Mouse (Mus musculus) heart, embryonic 11.5 days (tissue): ENCODE results near the gene Adgrf3. TPM values are rescaled to one million over a fixed set of nuclear protein-coding genes. Genes with fewer than 3 reads are reported as not detected.

ENCODE experiments used
- ATAC-seq: fragments of 200-750 bp; cut with Nextera tagmentation; replicated peaks from 2 replicates; pipeline ENCODE4 v1.8.0; 2017; ENCODE audit warnings: moderate library complexity; ENCODE audit not compliant: insufficient number of reproducible peaks, low FRiP score, low TSS enrichment
- H3K27ac ChIP-seq: fragments of 300-500 bp; sonication (generic); 2 replicates; pipeline ENCODE4 v1.5.1; 2014; ENCODE audit warnings: mild to moderate bottlenecking, low read depth, low read length
- H3K27me3 ChIP-seq: fragments of 300-500 bp; sonication (generic); 2 replicates; pipeline ENCODE4 v1.6.1; 2014; ENCODE audit warnings: mild to moderate bottlenecking, low read length, mixed read lengths; ENCODE audit not compliant: control insufficient read depth, insufficient read depth
- H3K36me3 ChIP-seq: fragments of 300-500 bp; sonication (generic); 2 replicates; pipeline ENCODE4 v1.6.1; 2014; ENCODE audit warnings: mild to moderate bottlenecking, low read length, moderate library complexity, mixed read lengths; ENCODE audit not compliant: control insufficient read depth, insufficient read depth
- H3K4me1 ChIP-seq: fragments of 300-500 bp; sonication (generic); 2 replicates; pipeline ENCODE4 v1.6.1; 2014; ENCODE audit warnings: low read length; ENCODE audit not compliant: control insufficient read depth, insufficient read depth
- H3K4me2 ChIP-seq: fragments of 300-500 bp; sonication (generic); 2 replicates; pipeline ENCODE4 v1.6.1; 2014; ENCODE audit warnings: mild to moderate bottlenecking, moderate library complexity
- H3K4me3 ChIP-seq: fragments of 300-500 bp; sonication (generic); 2 replicates; pipeline ENCODE4 v1.5.1; 2014; ENCODE audit warnings: low read depth, low read length
- H3K9ac ChIP-seq: fragments of 300-500 bp; sonication (generic); 2 replicates; pipeline ENCODE4 v1.6.1; 2014; ENCODE audit warnings: mild to moderate bottlenecking, low read depth, low read length, moderate library complexity
- H3K9me3 ChIP-seq: fragments of 300-500 bp; sonication (generic); replicated peaks from 2 replicates; pipeline ENCODE4 v1.6.1; 2016; ENCODE audit warnings: low read length; ENCODE audit not compliant: control insufficient read depth
- WGBS: fragments of 180-500 bp; shearing (Covaris S2); extraction: QIAGEN DNeasy Blood & Tissue Kit; methylation state at CpG from one replicate; pipeline ENCODE4 v1.1.7; 2014; ENCODE audit not compliant: insufficient replicate concordance; 5-methylcytosine and 5-hydroxymethylcytosine counted together
- polyA plus RNA-seq: library from polyadenylated mRNA; unstranded; fragments of >200 nt; fragmentation: Nextera tagmentation; extraction: Ambion mirVana; gene quantifications from 2 replicates; pipeline ENCODE4 v1.2.1, GENCODE M21; 2014

Adgrf3 gene
- polyA plus RNA-seq, 1 experiment from 2014 or later = 0.62 TPM

DNA sequence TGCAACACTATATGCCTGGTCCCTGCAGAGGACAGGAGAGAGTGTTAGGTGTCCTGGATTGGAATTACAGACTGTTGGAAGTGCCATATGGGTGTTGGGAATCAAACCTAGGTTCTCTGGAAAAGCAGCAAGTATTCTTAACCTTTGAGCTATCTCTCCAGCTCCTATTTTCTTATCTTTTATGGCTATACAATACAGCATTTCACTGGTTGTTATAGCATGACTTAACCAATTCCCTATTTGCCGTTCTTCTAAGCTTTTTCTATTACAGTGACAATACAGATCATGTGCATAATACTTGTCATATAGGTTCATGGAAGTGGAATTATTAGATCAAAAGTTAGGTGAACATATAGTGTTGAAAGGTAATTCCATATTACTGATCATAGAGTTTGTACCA, 43.7 kb downstream of the Adgrf3 start:
- no peak for ATAC-seq
- no peaks in the 10 kb centered on the region for H3K9me3 ChIP-seq
- no peak overlapping the region for H3K27ac ChIP-seq
- H3K36me3 ChIP-seq = peaks cover 2% of the 10 kb centered on the region; the same call in 1 of the 2 replicates
- H3K9ac ChIP-seq = no peak overlapping the region
- H3K4me3 ChIP-seq = no peak overlapping the region
- WGBS = 93% methylated on average over 1 of the region's 1 CpGs
- H3K4me1 ChIP-seq = peaks cover 5% of the 10 kb centered on the region; the same call in 1 of the 2 replicates
- H3K27me3 ChIP-seq = no peaks in the 10 kb centered on the region
- no peak overlapping the region for H3K4me2 ChIP-seq

DNA sequence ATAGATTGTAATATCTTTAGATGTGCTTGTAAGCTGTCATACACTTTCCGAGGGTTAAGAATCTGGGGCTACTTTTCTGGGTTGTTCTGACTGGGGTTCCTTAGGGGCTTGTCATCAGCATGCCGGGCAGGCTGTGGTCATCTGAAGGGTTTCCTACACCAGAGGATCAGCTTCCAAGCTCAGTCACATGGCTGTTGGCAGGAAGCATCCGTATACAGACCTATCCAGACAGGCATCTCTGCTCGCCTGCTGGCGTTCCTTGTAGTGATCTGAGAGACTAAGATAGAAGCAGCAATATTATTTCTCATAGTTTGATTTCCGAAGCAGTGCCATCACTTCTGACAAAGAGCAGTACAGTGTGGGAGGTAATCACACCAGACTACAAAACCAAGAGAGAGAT, 45.9 kb downstream of the Adgrf3 start:
- WGBS = 69% methylated on average over 6 of the region's 6 CpGs
- no peak overlapping the region for H3K9ac ChIP-seq
- peaks cover 5% of the 10 kb centered on the region; the same call in 1 of the 2 replicates for H3K4me1 ChIP-seq
- no peak overlapping the region for H3K27ac ChIP-seq
- H3K4me2 ChIP-seq = no peak overlapping the region
- no peaks in the 10 kb centered on the region for H3K9me3 ChIP-seq
- ATAC-seq = no peak
- H3K4me3 ChIP-seq = no peak overlapping the region
- H3K27me3 ChIP-seq = no peaks in the 10 kb centered on the region
- H3K36me3 ChIP-seq = no peaks in the 10 kb centered on the region

DNA sequence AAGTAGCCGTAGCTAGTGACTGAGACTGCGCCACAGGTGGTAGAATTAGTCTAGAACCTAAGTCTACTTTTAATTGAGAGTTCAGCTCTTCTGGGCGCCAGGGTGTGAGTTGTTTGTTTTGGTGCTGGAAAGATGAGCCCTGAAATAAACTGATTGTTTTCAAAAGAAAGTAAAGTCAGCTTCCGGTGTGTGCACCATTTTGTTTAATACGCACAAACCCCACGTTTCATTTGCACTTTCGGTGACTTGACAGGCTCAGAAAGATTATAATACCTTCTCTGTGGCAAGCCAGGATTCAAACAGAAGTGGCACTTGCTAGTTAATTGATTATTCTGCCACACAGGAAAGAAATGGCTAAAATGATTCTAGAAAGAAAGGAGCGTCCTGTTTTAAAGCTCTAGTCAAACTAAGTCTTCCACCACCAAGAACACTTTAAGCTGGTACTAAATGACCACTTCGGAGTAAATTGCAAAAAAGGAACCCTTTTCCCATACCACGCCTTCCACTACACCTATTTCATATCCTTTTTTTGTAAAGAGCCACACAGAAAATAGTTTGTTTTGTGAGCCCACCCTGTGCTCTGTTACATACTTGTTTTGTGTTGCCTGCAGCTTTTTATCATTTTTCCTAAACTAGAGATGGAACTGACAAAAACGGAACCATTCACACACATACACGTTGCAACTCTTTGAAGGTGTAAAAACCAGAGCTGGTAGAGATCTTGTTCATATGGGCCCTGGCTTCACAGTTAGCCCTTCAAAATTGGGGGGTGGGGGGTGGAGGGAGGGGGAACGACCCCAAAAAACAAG, 49.5 kb downstream of the Adgrf3 start:
- peak overlapping the region; percentile 88; the same call in 1 of the 2 replicates for H3K27ac ChIP-seq
- peak overlapping the region; percentile 79 for H3K4me3 ChIP-seq
- H3K9me3 ChIP-seq = no peaks in the 10 kb centered on the region
- H3K9ac ChIP-seq = peak overlapping the region; percentile 93
- H3K4me1 ChIP-seq = peaks cover 5% of the 10 kb centered on the region; the same call in 1 of the 2 replicates
- H3K36me3 ChIP-seq = no peaks in the 10 kb centered on the region
- WGBS = 31% methylated on average over 13 of the region's 13 CpGs
- H3K27me3 ChIP-seq = no peaks in the 10 kb centered on the region
- H3K4me2 ChIP-seq = peak overlapping the region; percentile 85
- ATAC-seq = no peak

DNA sequence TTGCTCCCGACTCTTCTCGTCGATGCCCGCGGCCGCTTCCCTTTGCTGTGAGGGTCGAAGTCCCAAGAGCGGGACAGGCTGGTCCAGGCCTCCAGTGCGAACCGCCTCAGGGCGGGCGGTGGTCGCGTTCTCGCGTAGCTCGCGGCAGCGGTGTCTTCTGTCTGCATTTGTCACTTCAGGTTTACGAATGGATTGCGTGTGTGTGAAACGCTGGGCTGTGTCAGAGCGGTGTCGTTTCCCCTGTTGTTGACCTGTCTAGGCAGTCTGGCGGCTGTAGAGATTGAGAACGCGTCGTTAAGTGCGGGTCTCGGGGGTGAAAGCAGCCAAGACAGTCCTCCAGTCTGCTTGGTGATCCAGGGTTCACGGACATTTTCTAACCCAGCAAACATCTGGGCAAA, 50.1 kb downstream of the Adgrf3 start:
- Histone ChIP-seq H3K36me3 (no peaks in the 10 kb centered on the region), H3K4me3 (peak overlapping the region; percentile 79), H3K9ac (peak overlapping the region; percentile 93), H3K27me3 (no peaks in the 10 kb centered on the region), H3K4me1 (peaks cover 5% of the 10 kb centered on the region; the same call in 1 of the 2 replicates), H3K9me3 (no peaks in the 10 kb centered on the region), H3K4me2 (peak overlapping the region; percentile 85), H3K27ac (peak overlapping the region; percentile 88)
- under 1% methylated on average over 31 of the region's 31 CpGs for whole genome bisulfite sequencing
- ATAC-seq = 0 out of 2 replicates have a peak, but pooled peaks have one; percentile 29

DNA sequence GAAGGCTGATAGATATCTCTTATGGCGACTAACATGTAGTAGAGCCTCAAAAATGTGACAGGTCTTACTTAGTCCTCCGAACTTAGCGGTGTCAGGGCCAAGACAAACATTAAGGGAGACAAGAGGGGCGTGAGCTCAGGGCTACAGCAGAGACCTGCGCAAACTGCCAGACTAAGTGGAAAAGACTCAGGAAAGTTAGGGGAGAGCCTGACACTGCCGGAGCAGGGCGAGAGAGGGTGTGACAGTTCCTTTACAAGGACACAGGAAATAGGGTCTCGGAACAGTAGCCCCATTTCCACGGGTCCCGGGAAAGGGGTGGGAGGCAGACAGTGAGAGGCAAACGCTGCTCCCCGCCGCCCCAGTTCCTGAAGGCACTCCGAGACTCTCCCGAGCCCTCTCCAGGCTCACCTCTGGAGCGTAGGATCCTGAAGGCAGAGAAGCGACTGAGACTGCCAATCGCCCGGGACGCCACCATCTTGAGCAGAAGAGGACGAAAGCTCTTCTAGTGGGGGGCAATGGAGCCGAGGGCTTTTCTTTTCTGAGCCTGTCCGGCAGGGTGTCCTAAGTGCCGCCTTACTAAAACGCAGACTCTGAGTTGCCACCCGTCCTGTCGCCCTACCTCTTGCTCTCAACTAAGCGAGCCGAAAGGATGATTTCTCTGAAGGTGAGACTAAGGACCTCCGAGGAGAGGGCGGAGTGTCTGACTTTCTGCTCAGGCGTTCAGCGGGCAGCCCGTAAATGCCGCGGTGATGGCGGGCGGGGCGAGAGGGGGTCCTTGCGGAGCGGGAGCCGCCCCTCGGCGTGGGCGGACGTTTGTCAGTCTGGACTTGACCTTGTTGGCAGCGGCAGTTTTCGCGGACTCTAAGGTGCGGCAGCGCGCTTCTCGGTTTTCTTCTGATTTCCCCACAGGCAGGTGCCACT, 50.8 kb downstream of the Adgrf3 start, which contains the start of the genes Hadha and Hadhb:
Gene Hadha, minus strand, starts transcription at position 689 of the 921 bp plus-strand sequence.
Gene Hadhb, plus strand, starts transcription at position 775 of the 921 bp plus-strand sequence.
- H3K27me3 ChIP-seq = no peaks in the 10 kb centered on the region
- ATAC-seq = peak; percentile 86
- under 1% methylated on average over 52 of the region's 53 CpGs for WGBS

DNA sequence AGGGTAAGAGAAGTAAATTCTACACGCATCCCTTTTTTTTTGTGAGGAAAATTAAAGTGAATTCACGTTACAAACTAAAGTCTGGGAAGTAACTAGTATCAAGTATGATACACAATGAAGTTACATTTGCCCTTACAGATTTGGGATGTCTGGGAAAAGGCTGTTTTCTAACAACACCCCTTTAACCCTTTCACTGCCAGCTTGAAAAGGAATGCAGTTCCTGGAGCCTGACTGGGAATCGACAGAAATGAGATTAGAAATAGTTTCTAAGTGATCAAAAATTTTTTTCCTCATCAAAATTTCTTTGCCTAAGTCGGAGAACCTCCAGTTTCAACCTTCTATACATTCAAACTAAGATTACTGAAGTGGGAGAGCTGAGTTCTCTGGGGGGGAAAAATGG, 51.5 kb downstream of the Adgrf3 start:
- no peak overlapping the region for H3K27ac ChIP-seq
- H3K4me3 ChIP-seq = peak overlapping the region; percentile 79
- peak overlapping the region; percentile 93 for H3K9ac ChIP-seq
- H3K9me3 ChIP-seq = no peaks in the 10 kb centered on the region
- no peaks in the 10 kb centered on the region for H3K27me3 ChIP-seq
- peak overlapping the region; percentile 85 for H3K4me2 ChIP-seq
- H3K4me1 ChIP-seq = peaks cover 5% of the 10 kb centered on the region; the same call in 1 of the 2 replicates
- H3K36me3 ChIP-seq = no peaks in the 10 kb centered on the region
- 22% methylated on average over 4 of the region's 4 CpGs for WGBS
- no peak for ATAC-seq

More for the DNA sequence above, 50.8 kb downstream of the Adgrf3 start, which contains the start of the genes Hadha and Hadhb:
- H3K9ac ChIP-seq = peak within 1 kb of the TSS; percentile 93
- peak within 1 kb of the TSS; percentile 88 for H3K27ac ChIP-seq
- H3K36me3 ChIP-seq = no peaks in the 10 kb centered on the region
- H3K4me2 ChIP-seq = peak within 1 kb of the TSS; percentile 85
- peaks cover 5% of the 10 kb centered on the region; the same call in 1 of the 2 replicates for H3K4me1 ChIP-seq
- H3K9me3 ChIP-seq = no peaks in the 10 kb centered on the region
- peak within 1 kb of the TSS; percentile 79 for H3K4me3 ChIP-seq

DNA sequence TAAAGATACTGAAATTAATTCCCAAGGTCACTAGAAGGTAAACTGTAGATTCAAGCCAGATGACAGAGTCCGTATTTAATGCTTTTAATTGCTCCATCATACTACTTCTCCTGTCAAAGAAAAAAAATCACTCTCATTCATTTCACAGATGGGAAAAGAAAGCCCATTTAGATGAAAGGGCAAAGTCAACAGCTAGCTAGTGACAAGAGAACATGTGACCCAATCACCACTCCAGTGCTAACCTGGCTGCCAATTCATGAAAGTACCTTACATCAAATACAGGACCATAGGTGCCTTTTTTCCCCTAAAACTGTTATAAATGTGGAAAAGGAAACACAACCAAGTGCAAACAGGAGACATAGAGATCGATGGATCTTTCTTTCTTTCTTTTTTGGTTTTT, 52.3 kb downstream of the Adgrf3 start:
- no peaks in the 10 kb centered on the region for H3K27me3 ChIP-seq
- H3K36me3 ChIP-seq = no peaks in the 10 kb centered on the region
- H3K27ac ChIP-seq = no peak overlapping the region
- no peak overlapping the region for H3K9ac ChIP-seq
- no peak for ATAC-seq
- H3K4me2 ChIP-seq = no peak overlapping the region; the same call in 1 of the 2 replicates
- 86% methylated on average over 2 of the region's 2 CpGs for WGBS
- no peak overlapping the region for H3K4me3 ChIP-seq
- H3K4me1 ChIP-seq = peaks cover 5% of the 10 kb centered on the region; the same call in 1 of the 2 replicates
- no peaks in the 10 kb centered on the region for H3K9me3 ChIP-seq

DNA sequence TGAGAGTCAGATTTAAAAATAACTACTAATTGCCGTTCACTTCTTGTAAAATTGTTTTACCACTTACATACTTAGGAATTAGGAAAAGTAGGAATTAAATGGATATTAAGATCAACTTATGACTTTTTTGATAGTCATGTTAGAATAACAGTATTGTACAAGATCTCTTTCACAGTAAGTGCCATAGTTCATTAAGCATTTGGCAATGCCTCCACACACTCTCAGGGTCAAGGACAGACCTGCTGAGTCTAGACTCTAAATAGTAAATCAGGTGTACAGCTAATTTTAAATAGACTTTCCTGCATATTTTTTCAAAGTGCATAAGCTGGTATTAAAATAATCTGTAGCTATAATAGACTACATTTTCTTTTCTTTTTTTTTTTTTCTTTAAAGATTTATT, 53.1 kb downstream of the Adgrf3 start:
- WGBS = 92% methylated on average over 1 of the region's 1 CpGs
- Histone ChIP-seq H3K4me1 (peaks cover 5% of the 10 kb centered on the region; the same call in 1 of the 2 replicates), H3K9me3 (no peaks in the 10 kb centered on the region), H3K27me3 (no peaks in the 10 kb centered on the region), H3K4me3 (no peak overlapping the region), H3K36me3 (no peaks in the 10 kb centered on the region), H3K27ac (no peak overlapping the region), H3K4me2 (no peak overlapping the region), H3K9ac (no peak overlapping the region)
- ATAC-seq = no peak
